Mouse (Mus musculus) heart, adult 18-20 months (tissue): ENCODE data around the gene Elf2. TPM values are rescaled to one million over a fixed set of nuclear protein-coding genes. Genes with fewer than 3 reads are reported as not detected.
"Not testable (repeated sequence)": the region's sequence is repeated elsewhere in the genome, so short reads cannot be mapped to it uniquely, and the experiment has no call there.

Experiments
- DNase-seq, 2 experiments: peaks; one replicate each; pipeline ENCODE4 v3.0.0; 2021 to 2022; ENCODE audit warnings: mixed read lengths in 1 of 2
- total RNA-seq, 2 experiments: library from RNA; stranded (reverse); gene quantifications; 2 replicates each; pipeline ENCODE4 v1.2.3; 2021

The Elf2 gene
- total RNA-seq, 2 experiments from 2014 or later, result 54.7 to 57.0 TPM

DNA sequence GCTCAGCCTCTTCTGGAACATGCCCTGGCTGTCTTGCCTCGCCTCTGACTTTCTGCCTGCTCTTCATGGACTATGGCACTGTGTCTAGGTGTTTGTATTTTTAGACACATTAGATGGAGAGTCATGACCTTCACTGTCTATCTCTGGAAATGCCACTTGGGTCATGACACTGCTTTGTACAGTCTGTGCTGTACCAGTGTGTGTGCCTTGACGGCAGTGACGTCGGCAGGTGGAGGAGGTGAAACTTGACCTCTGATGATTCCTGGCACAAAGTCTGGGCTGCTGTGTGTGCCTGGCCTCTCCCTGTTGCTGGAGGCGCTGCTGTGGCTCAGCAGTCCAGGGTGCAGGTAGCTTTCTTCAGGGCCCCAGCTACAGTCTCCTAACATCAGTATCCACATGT is 107.0 kb downstream of the Elf2 start:
- DNase-seq, result peak; percentile 80 to 88

- DNase-seq, result no peak
Observed at GRCm38 (mm10) chr3:51232205-51232910, 108.1 kb downstream of the Elf2 start.

GRCm38 (mm10) chr3:51231499-51231898 is 109.0 kb downstream of the Elf2 start:
- no peak for DNase-seq

- DNase-seq, result no peak
Observed at GRCm38 (mm10) chr3:51230886-51231285, 109.6 kb downstream of the Elf2 start.

- no peak for DNase-seq
Observed at GRCm38 (mm10) chr3:51230146-51230835, 110.2 kb downstream of the Elf2 start.

DNA sequence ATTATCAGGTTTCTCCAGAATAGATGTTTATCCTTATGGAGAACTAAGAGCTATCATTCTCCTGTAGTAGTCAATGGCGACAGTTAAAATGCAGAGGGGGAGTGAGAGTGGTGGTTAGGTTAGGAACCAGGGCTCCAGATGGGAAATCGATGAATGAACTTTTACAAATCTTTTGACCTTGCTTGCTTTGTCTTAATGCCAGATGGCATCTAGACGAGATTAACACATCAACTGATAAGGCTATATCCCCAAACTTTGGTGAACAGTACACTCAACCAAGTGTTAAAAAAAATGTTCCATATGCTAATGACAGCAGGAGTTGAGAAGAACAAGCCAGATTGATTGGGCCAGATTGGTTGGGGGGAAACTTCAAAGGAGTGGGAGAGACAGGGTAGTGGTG is 111.2 kb downstream of the Elf2 start:
- DNase-seq, result no peak

GRCm38 (mm10) chr3:51228821-51229205 is 111.7 kb downstream of the Elf2 start:
- no peak for DNase-seq

GRCm38 (mm10) chr3:51228038-51228820 is 112.2 kb downstream of the Elf2 start:
- peak; percentile 64 to 70 for DNase-seq

GRCm38 (mm10) chr3:51226601-51227000 is 113.9 kb downstream of the Elf2 start:
- DNase-seq, result no peak

DNA sequence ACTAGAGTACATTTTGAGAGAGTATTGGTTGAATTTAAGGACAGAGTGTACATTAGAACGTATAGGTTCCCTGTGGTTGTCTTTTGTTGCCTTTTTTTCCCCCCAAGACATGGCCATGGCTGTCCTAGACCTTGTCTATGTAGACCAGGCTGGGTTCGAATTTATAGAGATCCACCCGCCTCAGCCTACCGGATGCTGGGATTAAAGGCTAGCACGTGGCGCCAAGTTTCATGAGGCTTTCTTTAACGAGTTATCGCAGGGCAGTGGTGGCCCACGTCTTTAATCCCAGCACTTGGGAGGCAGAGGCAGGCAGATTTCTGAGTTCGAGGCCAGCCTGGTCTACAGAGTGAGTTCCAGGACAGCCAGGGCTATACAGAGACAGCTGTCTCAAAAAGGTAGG is 114.5 kb downstream of the Elf2 start:
- DNase-seq, result no peak

DNA sequence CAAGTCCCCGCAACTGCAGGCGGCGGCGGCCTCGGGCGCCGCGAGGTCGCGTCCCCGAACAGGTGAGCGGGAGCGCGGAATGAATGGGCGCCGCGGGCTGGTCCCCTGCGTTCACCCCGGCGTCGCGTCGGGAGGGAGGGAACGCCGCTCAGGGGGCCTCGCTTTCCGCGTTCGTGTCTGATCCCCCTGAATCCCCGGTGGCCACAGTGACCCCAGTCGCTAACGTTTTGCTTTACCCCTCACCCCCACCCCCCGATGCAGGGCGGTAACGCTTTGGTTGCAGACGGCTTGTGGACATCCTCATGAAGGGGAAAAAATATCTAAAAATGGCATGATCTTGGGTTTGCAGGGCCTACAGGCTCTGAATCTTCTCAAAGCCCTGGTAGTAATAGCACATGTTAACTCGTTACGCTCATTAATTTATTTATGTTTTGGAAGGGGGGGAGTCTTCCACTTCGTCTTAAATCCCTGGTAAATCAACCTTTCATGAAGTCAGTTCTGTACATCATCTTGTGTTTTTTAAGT is 115.2 kb downstream of the Elf2 start:
- no peak for DNase-seq

DNA sequence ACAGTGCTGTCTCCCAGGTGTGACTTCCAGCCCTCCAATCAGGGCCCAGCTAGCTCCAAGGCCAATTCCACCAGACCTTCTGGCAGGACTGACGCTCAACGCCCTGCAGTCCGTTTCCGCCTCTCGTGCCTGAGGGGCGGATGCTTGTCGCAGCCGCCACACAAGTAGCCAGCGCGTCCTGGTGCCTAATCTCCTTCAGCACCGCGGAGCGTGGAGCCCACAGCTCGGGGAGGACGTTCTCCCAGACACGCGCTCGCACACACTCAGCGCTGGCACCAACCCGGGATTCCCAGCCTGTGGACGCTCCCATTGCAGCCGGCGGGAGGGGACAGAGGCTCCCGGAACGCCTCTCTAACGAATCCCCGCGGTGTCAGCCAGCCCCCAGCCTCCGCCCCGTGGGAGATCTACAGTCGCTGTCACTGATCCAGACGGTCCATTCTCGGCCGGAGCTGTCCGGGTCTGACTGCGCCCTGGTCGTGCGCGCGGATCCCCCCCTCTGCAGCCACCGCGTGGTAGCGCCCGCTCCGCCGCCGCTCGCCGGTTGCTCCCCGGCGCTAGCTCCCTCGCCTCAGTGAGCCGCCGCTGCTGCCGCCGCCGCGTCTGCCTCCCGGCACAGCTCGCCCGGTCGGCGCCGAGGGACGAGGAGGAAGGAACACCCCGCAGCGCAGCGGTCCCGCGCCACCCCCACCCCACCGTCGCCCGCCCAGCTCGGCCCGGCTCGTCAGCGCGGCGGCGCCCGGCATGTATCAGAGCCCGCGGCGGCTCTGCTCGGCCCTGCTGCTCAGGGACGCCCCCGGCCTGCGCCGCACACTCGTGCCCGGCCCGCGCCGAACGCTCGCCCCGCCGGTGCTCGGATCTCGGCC is 115.9 kb downstream of the Elf2 start, which contains the start of gene Noct:
TSS of gene Noct (plus strand) at position 85 of the 863 bp plus-strand sequence.
- DNase-seq, result peak; percentile 93

DNA sequence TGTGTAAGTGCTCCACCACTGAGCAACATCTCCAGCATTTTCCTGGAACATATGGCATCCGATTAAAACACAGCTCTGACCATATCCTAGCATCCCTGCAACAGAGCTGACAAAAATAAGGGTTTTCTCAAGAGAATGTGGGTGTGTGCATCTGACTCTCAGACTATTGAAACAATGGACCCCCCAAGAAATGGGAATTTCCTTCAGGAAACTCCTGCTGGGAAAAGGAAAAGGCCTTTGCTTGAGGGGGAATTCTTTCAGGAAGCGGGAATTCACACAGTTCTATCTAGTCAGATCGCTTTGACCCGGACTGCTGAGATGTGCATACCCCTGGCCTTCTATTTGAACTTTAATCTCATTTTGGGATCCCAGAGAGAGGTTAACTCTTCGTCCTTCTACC is 116.9 kb downstream of the Elf2 start:
- no peak for DNase-seq

DNA sequence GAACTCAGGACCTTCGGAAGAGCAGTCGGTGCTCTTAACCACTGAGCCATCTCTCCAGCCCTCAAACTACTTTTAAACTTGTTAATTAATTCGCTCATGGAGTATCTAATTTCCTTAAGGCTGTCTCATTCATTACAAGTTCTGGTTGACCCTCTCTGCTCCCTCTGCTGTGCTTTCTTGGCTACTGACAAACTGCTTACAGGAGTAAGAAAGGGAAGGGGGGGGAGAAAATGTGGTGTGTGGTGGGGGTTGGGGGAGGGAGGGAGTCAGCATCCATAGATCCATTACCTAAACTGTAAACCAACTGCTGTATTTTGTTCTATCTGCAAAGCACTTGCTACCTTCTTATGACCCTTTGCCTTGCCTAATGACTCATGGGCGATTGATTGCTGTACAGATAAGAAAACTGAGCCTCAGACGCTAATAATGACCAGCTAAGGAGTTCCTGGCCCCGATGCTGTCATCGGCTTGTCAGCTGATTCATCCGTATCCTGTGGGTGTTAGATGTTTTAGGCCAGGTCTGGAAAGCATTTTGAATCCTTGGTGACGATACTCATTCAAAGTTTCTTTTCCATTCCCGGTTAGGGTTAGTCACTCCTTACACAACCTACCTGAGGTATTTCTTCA is 117.5 kb downstream of the Elf2 start:
- no peak for DNase-seq

DNA sequence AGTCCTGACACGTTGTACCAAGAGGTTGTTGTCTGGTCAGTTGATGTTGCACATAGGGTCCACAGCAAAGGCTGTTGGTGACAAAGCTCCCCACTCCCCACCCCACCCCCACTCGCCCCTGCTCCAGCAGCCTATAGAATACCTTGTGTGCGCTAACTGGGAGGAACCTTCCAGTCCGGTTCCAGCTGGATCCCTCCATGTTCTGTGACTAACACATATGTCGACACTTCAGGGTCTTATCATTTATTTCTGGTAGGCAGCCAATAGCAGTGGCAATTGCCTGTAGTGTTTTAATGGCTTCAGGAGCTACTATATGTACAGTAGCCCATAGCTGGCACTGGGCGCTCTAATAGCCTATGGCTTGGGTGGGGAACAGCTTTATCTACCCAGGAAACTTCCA is 118.2 kb downstream of the Elf2 start:
- DNase-seq, result peak in 1 of 2 experiments; percentile 25

DNA sequence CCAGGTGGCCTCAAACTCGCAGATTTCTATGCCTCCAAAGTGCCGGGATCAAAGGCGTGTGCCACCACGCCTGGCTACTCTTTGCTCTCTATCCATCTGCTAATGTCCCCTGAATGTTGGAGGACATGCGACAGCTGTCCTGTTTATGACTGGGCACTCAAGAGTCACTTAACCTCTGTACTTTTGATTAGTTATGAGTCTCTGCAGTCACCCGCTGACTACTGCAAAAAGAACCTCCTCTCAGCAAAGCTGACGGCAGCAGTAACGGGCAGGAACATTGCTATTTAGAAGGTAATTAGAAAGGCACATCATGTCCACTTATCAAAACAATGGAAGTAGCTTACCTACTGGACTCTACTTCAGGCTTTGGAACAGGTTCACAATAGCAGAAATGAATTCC is 118.6 kb downstream of the Elf2 start:
- DNase-seq, result no peak

GRCm38 (mm10) chr3:51220846-51221245 is 119.6 kb downstream of the Elf2 start:
- no peak for DNase-seq

DNA sequence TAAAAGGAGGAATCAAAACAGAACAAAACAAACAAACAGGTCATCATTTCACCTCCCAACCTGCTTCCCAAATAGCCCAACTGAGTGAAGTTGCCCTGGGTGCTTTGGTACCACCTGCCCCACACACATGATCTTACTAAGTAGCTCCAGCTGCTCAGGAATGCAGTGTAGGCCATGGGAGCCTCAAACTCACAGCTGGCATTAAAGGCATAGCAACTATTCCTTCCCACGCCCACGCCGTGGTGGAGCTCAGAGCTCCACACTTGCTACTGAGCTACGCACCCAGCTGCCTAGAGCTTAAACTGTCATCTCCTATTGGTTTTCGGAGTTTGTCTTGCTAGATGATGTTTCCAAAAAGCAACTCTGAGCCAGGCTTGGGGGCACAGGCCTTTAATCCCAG is 121.2 kb downstream of the Elf2 start:
- DNase-seq, result no peak

DNA sequence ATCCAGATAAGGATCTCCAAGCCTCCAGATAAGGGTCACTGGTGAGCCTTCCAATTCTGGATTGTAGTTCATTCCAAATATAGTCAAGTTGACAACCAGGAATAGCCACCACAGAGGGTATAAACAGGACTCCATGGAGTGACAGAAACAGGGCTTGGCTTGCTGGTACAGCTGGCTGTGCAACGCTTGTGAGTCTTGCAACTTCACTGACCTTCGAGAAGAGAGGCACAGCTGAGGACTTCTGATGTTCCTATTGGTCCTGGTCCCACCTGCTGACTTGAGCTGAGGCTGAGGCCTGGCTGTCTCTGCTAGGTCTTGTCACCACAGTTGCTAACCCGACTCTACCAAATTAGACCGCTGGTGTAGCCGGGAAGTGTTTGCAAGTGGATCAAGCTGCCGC is 122.1 kb downstream of the Elf2 start:
- DNase-seq, result not testable (repeated sequence)

DNA sequence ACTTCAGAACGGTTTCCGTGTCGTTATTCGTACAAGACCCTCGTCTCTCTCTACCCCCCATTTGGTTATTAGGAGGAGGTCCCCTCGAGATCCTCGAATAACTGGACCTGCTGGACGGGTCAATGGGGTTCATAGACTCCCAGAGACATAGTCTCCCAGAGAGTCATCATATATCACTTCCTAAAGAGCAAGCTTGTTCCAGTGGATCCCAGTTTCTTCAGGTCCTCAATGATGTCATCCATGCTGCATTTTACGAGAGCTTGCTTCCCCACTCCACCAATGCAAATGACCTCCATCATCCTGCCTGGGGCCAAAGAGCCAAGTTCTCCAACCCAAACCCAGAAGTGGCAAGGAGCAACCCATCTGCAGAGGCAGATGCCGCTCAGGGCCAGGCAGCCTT is 124.1 kb downstream of the Elf2 start:
- DNase-seq, result not testable (repeated sequence)

- no peak for DNase-seq
Observed at GRCm38 (mm10) chr3:51215681-51216080, 124.8 kb downstream of the Elf2 start.
